Mouse (Mus musculus): ENCODE data around the gene Baz2b.

- TF ChIP-seq POLR2A (IDR thresholded peaks at IDR 0.05; ENCODE audit: low read depth, low read length) (no peak), CTCF (conservative IDR thresholded peaks at IDR 0.05; ENCODE audit: insufficient read depth, insufficient read length, low read depth, low read length) (no peak)
These were observed 257.2 kb downstream of the Baz2b start for GRCm38 (mm10) chr2:59952286-59953014.
